Mouse (Mus musculus) adrenal gland, postnatal 36 days (tissue): ENCODE data around the gene Prss22. TPM values are rescaled to one million over a fixed set of nuclear protein-coding genes. Genes with fewer than 3 reads are reported as not detected.

Source experiments
- DNase-seq, 2 experiments: peaks; one replicate each; pipeline ENCODE4 v3.0.0; 2021; ENCODE audit warnings: mixed read lengths in 1 of 2
- long read RNA-seq, 2 experiments: library from polyadenylated mRNA; stranded (forward); transcript quantifications; one replicate each; pipeline ENCODE4 v2.0.0; 2021; ENCODE audit warnings: borderline sequencing depth in 2 of 2
- total RNA-seq, 2 experiments: library from RNA; stranded (reverse); gene quantifications; 2 replicates each; pipeline ENCODE4 v1.2.3; 2021

The Prss22 gene
- total RNA-seq = not detected
- long read RNA-seq, experiment 1 = 0 reads
- long read RNA-seq, experiment 2 = 0 reads

DNA sequence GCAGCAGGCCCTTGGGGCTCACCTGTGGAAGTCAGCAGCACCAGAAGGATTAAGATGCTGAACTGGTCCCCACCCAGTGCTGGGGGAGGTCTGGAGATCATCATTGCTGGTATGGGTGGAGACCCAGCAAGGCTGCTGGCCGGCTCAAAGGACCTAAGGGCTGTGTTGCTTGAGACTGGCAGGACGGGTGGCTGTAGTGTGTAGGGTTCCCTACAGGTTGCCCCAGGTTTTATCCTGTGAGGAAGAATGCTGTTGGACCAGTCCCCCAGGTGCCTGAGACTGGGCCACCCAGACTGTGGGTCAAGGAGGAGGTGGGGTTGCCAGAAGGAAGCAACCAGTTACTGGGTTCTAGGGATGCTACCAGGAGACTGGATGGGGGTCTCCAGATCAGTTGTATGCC lies at the start of gene Prss22:
Gene Prss22, minus strand, starts transcription at position 200 of the 400 bp plus-strand sequence.
- no peak for DNase-seq

- no peak for DNase-seq
These were observed 48.1 kb upstream of the Prss22 start for GRCm38 (mm10) chr17:24046026-24046425.

DNA sequence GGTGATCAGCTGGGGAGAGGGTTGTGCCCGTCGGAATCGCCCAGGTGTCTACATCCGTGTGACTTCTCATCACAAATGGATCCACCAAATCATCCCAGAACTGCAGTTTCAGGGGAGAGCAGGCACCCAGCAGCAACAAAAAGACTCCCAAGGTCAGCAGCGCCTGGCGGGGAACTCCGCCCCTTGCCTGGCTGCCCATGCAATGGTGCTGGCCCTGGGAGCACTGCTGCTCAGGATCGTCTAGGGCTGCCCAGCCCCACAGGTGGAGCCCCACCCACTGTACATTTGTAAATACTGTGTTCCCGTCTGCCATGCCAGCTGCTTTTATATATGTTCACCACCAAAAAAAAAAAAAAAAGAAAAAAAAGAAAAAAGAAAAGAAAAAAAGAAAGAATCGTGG lies 47.7 kb upstream of the Prss22 start:
- peak; percentile 45 to 64 for DNase-seq

DNA sequence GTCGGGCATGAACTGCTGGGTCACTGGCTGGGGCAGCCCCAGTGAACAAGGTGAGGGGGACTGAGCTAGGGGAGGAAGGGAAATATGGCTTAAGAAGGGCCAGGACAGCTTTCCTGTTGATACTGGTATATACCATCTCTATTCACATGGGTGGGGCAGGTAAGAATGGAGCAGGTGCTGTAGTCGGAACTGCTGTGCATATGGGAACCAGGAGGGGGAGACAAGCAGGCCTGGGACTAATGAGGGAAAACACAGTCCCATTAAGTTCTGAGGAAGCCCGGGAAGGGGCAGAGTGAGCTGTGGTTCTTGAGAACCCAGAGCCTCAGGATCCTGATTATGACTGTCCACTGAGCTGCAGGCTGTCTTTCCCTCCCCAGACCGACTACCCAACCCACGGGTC lies 46.6 kb upstream of the Prss22 start:
- DNase-seq = no peak

GRCm38 (mm10) chr17:24037844-24038243 lies 39.9 kb upstream of the Prss22 start, which contains the start of gene Prss27:
Gene Prss27 (plus strand): TSS chr17:24038144.
- DNase-seq = no peak

DNA sequence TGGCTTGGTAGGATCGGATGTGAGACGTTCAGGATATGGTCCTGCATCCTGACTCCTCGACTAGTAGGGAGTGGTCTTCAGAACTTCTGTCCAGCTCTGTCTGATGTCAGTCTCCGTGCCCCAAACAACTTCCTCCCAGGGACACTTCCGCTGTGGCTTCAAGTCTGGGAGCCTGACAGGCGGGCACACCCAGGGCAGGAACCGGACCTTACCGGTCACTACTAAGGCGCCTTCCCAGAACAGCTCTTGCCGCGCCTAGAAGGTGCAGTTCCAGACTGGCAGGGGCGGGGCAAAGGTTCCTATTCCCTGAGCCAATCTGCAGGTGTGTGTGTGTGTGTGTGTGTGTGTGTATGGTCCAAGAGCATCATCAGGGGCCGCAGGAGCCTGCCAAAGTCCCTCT lies 39.5 kb upstream of the Prss22 start:
- DNase-seq = no peak

DNA sequence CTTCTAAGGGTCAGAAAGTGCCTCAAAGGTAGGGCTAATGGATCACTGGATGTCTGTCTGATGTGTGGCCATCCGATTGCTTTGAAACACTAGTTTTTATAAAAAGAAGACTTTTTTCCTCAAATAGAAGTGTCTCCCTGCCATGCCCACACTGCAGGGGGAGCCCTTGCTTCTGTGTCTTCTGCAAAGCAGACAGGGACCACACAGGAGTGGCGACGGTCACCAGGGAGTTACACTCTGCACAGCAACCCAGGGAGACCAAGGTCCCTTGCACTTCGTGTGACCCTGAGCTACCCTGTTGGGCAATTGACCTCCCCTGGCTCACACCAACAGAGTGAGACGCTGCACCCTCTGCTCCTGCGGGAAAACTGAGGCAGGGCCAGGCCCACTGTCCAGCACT lies 39.1 kb upstream of the Prss22 start:
- peak; percentile 37 to 52 for DNase-seq

- DNase-seq = no peak
These were observed 37.2 kb upstream of the Prss22 start for GRCm38 (mm10) chr17:24035087-24035486.

DNA sequence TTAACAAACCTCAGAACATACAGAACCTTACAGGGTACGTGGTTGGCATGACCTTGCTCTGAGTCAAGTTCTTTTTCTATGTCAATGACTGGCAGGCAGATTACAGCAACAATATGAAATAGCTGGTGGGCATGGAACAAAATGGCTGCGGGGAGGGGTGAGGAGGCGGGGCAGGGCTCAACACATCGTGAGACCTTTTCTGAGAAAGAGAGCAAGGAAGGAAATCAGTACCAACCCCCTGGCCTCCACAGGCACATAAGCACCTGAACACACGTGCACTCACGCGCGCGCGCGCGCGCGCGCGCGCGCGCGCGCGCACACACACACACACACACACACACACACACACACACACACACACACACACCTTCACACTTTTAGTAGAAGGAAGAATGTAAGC lies 32.7 kb upstream of the Prss22 start:
- DNase-seq = no peak

DNA sequence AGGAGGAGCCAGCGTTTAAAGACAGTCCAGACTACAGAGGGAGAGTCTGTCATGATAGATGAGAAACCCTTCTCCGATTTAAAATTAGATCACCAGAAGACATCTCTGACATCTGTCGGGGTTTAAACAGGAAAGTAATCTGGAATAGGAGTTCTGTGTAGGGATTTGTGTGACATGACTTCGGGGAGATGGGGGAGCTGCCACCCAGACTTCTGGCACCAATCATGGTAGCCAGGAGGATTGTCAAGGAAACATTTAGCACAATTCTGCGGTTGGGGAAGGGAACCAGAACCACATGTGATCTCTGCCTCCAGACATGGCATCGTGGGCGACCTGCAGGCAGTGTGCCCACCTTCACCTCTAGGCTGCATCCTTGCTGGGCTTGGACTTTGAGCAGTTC lies 31.6 kb upstream of the Prss22 start:
- no peak for DNase-seq

DNA sequence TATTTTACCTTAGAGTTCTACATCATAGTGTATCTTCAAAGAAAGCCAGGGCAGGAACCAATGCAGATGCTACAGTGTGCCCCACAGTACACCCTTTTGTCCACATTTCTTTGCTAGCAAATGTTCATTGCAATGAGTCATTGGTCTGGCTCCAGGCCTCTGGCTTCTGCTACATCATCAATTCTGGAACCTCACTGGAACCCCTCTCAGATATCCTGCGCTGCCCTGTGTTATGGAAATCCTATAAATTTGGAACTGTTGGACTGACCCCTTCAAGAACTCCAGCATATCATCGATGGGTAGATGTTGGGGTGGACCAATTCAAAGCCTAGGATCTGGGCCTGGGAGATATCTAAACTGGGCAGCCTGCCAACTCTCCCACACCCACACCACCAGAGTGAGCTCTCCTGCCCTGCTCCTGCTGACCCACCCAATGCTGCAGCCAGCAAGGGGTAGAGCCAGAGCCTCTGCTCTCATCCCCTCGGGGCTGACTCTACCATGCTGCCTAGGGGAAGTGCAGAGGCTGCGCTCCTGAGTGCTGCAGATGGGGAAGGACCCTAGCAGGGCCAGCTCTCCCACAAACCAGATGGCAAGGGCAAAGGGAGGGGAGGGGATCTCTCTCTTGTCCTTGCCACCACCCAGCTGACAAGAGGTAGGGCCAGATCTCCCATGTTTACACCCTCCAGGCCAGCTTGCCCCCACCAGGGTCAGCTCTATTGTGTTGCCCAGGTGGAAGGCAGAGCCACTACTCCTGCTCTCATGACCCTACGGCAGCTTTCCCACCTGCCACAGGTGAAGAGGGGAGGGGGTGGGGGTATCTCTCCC lies 23.7 kb upstream of the Prss22 start:
- peak; percentile 22 to 39 for DNase-seq

- DNase-seq = no peak
These were observed 22.8 kb upstream of the Prss22 start for GRCm38 (mm10) chr17:24020696-24021095.

GRCm38 (mm10) chr17:24015727-24016126 lies 17.8 kb upstream of the Prss22 start:
- DNase-seq = peak; percentile 64 to 69

GRCm38 (mm10) chr17:24014433-24014965 lies 16.6 kb upstream of the Prss22 start:
- no peak for DNase-seq

DNA sequence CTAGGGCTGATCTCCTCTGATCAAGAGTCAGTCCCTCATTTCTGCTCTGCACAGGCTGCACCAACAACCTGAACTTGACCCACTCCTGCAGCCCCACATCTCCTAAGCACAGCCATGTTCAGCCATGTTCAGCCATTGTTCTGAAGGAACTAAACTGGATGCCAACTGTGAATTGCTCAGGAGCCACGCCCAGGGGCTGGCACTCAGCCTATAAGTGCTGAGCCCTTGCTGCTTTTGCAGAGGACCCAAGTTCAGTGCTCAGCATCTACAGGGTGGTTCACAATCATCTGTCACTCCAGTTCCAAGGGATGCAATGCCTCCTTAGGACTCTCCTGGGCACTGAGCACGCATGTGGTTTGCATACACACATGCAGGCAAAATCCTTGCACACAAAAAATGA lies 15.0 kb upstream of the Prss22 start:
- DNase-seq = no peak

GRCm38 (mm10) chr17:24009617-24010016 lies 11.7 kb upstream of the Prss22 start:
- DNase-seq = peak; percentile 24 to 32

DNA sequence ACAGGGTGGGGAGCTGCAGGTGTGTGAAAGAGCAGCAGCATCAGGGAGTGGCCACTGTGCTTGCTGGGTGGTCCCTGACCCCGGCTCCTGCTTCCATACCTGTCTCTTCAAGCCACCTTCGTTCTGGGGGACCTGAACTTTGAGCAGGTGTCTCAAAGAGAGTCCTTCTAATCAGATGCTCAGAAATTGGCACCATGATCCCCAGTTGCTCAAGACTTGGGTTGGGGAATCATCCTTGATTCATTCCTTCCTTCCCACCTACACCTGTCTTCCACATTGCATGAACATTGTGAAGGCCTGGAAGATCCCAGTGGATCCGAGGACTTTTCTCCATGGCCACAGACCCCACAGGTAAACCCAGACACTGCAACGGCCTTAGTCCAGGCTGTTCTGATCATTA lies 10.2 kb upstream of the Prss22 start:
- no peak for DNase-seq

DNA sequence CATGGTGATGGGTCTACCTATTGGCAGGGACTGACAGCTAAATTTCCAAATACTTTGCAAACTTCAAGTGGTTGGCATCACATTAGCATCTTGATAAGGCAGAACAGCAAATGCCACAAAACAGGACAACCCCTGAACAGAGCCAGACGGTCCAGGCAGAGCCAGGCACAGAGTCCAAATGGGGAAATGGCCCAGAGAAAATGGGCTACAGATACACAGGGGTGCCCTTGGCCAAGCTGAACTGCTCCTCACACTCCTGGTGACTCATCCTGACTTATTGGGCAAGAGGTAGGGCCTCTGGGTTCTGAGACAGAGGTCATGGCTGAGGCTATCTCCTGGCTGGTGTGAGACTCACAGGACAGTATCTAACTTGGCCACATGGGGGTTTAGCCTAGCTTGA lies 9.5 kb upstream of the Prss22 start:
- DNase-seq = peak; percentile 82 to 84

- no peak for DNase-seq
These were observed 9.0 kb upstream of the Prss22 start for GRCm38 (mm10) chr17:24006930-24007329.

DNA sequence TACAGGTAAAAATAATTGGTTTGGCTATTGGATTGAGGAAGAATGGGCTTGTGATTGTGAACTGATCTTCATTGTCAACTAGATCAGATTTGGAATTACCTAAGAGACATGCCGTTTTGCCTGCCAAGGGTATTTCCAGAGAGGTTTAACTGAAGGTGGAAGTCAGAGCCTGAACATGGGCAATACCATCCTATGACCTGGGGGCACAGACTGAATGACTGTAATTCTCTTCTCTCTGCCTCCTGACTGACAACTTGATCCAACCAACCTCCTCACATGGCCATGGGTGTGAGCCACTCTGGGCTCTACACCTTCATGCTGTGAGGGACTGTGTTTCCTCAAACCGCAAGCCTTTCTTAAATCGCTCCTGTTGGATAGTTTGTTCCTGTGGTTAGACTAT lies 7.1 kb upstream of the Prss22 start:
- no peak for DNase-seq

GRCm38 (mm10) chr17:24004071-24004665 lies 6.3 kb upstream of the Prss22 start:
- DNase-seq = peak; percentile 69 to 81

GRCm38 (mm10) chr17:24000404-24000803 lies 2.5 kb upstream of the Prss22 start:
- peak; percentile 74 to 75 for DNase-seq

- DNase-seq = no peak
These were observed 483 bp upstream of the Prss22 start for GRCm38 (mm10) chr17:23998383-23998782.
